Mouse (Mus musculus) myocyte (in vitro differentiated cells): Measurements from ENCODE around the gene Chd3. TPM values are rescaled to one million over a fixed set of nuclear protein-coding genes. Genes with fewer than 3 reads are reported as not detected.

Experiments used
- H3K27me3 ChIP-seq: one replicate; pipeline ENCODE4 v1.6.1; 2011; ENCODE audit not compliant: control insufficient read depth, insufficient read depth, insufficient read length
- H3K36me3 ChIP-seq: one replicate; pipeline ENCODE4 v1.6.1; 2011; ENCODE audit not compliant: control insufficient read depth, insufficient read depth
- H3K4me2 ChIP-seq: one replicate; pipeline ENCODE4 v1.6.1; 2011; ENCODE audit warnings: low read depth, control low read depth
- H3K4me3 ChIP-seq: one replicate; pipeline ENCODE4 v1.5.1; 2011; ENCODE audit warnings: mild to moderate bottlenecking, control low read depth, moderate library complexity
- H3K79me2 ChIP-seq: one replicate; pipeline ENCODE4 v1.6.1; 2011; ENCODE audit not compliant: control insufficient read depth, insufficient read depth
- H3ac ChIP-seq: one replicate; pipeline ENCODE4 v1.6.1; 2011; ENCODE audit not compliant: control insufficient read depth, insufficient read length
- CEBPB ChIP-seq: IDR thresholded peaks from 2 replicates; pipeline ENCODE4 v1.6.1; 2011; ENCODE audit warnings: mild to moderate bottlenecking, moderate library complexity; ENCODE audit not compliant: poor library complexity, insufficient read depth, severe bottlenecking
- E2F4 ChIP-seq: IDR thresholded peaks from one replicate; pipeline ENCODE4 v1.6.1; 2011; ENCODE audit warnings: mild to moderate bottlenecking, control low read depth, moderate library complexity; ENCODE audit not compliant: insufficient read depth
- MAX ChIP-seq: IDR thresholded peaks from one replicate; pipeline ENCODE4 v1.6.1; 2011; ENCODE audit warnings: low read depth, mild to moderate bottlenecking, control low read depth
- MYOD1 ChIP-seq, 3 experiments: IDR thresholded peaks; one replicate each; pipeline ENCODE4 v1.6.1; 2011; ENCODE audit warnings: control low read depth in 2 of 3, low read depth in 2 of 3, mild to moderate bottlenecking in 2 of 3, moderate library complexity in 1 of 3; ENCODE audit not compliant: insufficient read length in 2 of 3, control insufficient read depth in 1 of 3
- MYOG ChIP-seq, 3 experiments: IDR thresholded peaks; one replicate each; pipeline ENCODE4 v1.6.1; 2011; ENCODE audit warnings: control low read depth in 2 of 3, low read depth in 2 of 3, mild to moderate bottlenecking in 2 of 3; ENCODE audit not compliant: insufficient read length in 2 of 3, control insufficient read depth in 1 of 3, insufficient read depth in 1 of 3
- POLR2A ChIP-seq: IDR thresholded peaks from one replicate; pipeline ENCODE4 v1.6.1; 2011; ENCODE audit warnings: low read depth, mild to moderate bottlenecking, control low read depth, moderate library complexity; ENCODE audit not compliant: insufficient read length
- POLR2AphosphoS2 ChIP-seq: IDR thresholded peaks from one replicate; pipeline ENCODE4 v1.6.1; 2011; ENCODE audit warnings: low read depth, control low read depth; ENCODE audit not compliant: insufficient read length
- REST ChIP-seq: IDR thresholded peaks from one replicate; pipeline ENCODE4 v1.6.1; 2011; ENCODE audit warnings: mild to moderate bottlenecking, control low read depth, moderate library complexity; ENCODE audit not compliant: insufficient read depth, insufficient read length
- SRF ChIP-seq: IDR thresholded peaks from one replicate; pipeline ENCODE4 v1.6.1; 2011; ENCODE audit warnings: low read depth; ENCODE audit not compliant: control insufficient read depth, insufficient read length
- TCF12 ChIP-seq: IDR thresholded peaks from one replicate; pipeline ENCODE4 v1.6.1; 2011; ENCODE audit warnings: mild to moderate bottlenecking, control low read depth; ENCODE audit not compliant: poor library complexity, insufficient read depth, severe bottlenecking
- TCF3 ChIP-seq: IDR thresholded peaks from one replicate; pipeline ENCODE4 v1.6.1; 2011; ENCODE audit warnings: low read depth, control low read depth; ENCODE audit not compliant: insufficient read length
- USF1 ChIP-seq: IDR thresholded peaks from one replicate; pipeline ENCODE4 v1.6.1; 2011; ENCODE audit warnings: low read depth, mild to moderate bottlenecking, control low read depth, moderate library complexity
- polyA plus RNA-seq: library from polyadenylated mRNA; unstranded; fragments of >200 nt; fragmentation: generic; extraction: Trizol; gene quantifications from one replicate; pipeline ENCODE4 v1.2.1, GENCODE M21; 2012; ENCODE audit warnings: missing spikeins

The Chd3 gene
- polyA plus RNA-seq, 1 experiment, result 148 TPM

- Histone ChIP-seq H3K27me3 (no peaks in the 10 kb centered on the region), H3K4me3 (no peak overlapping the region), H3K4me2 (no peak overlapping the region), H3K79me2 (no peaks in the 10 kb centered on the region), H3K36me3 (no peaks in the 10 kb centered on the region), H3ac (no peak overlapping the region)
- TF ChIP-seq TCF12 (no peak), POLR2A (no peak), REST (no peak), CEBPB (no peak), TCF3 (no peak), USF1 (no peak), POLR2AphosphoS2 (no peak), MAX (no peak), MYOG (IDR thresholded peaks at IDR 0.05; ENCODE audit: control insufficient read depth in 1 of 3, insufficient read depth in 1 of 3, insufficient read length in 2 of 3, low read depth in 2 of 3) (no peak), MYOD1 (IDR thresholded peaks at IDR 0.05; ENCODE audit: control insufficient read depth in 1 of 3, insufficient read length in 2 of 3, low read depth in 2 of 3) (no peak), SRF (no peak)
Measured at GRCm38 (mm10) chr11:69372780-69373170, 3.6 kb upstream of the Chd3 start.

GRCm38 (mm10) chr11:69372056-69372779 is 3.0 kb upstream of the Chd3 start:
- H3K36me3 ChIP-seq, result no peaks in the 10 kb centered on the region
- no peaks in the 10 kb centered on the region for H3K79me2 ChIP-seq
- H3K27me3 ChIP-seq, result no peaks in the 10 kb centered on the region
- H3ac ChIP-seq, result no peak overlapping the region
- H3K4me3 ChIP-seq, result no peak overlapping the region
- peak overlapping the region; percentile 0 for H3K4me2 ChIP-seq
- TF ChIP-seq MYOD1 (IDR thresholded peaks at IDR 0.05; ENCODE audit: control insufficient read depth in 1 of 3, insufficient read length in 2 of 3, low read depth in 2 of 3), result peak in 2 of 3 experiments; percentile 9 to 40
- no peak for TF ChIP-seq USF1

GRCm38 (mm10) chr11:69371601-69372000 is 2.4 kb upstream of the Chd3 start:
- Histone ChIP-seq H3K36me3 (no peaks in the 10 kb centered on the region), H3K4me3 (no peak overlapping the region), H3K27me3 (no peaks in the 10 kb centered on the region), H3ac (no peak overlapping the region), H3K4me2 (no peak overlapping the region), H3K79me2 (no peaks in the 10 kb centered on the region)
- no peak for TF ChIP-seq CEBPB
- no peak for TF ChIP-seq REST
- TF ChIP-seq E2F4, result no peak
- no peak for TF ChIP-seq TCF12
- TF ChIP-seq MYOD1 (IDR thresholded peaks at IDR 0.05; ENCODE audit: control insufficient read depth in 1 of 3, insufficient read length in 2 of 3, low read depth in 2 of 3), result peak in 2 of 3 experiments; percentile 11 to 54
- TF ChIP-seq SRF, result no peak
- no peak for TF ChIP-seq TCF3
- TF ChIP-seq POLR2AphosphoS2, result peak; percentile 52
- no peak for TF ChIP-seq MAX
- no peak for TF ChIP-seq POLR2A
- TF ChIP-seq USF1, result no peak
- peak in 1 of 3 experiments; percentile 2 for TF ChIP-seq MYOG (IDR thresholded peaks at IDR 0.05; ENCODE audit: control insufficient read depth in 1 of 3, insufficient read depth in 1 of 3, insufficient read length in 2 of 3, low read depth in 2 of 3)

- H3K27me3 ChIP-seq, result no peaks in the 10 kb centered on the region
- H3K4me2 ChIP-seq, result peak overlapping the region; percentile 53
- H3ac ChIP-seq, result no peak overlapping the region
- no peak overlapping the region for H3K4me3 ChIP-seq
- TF ChIP-seq USF1 (no peak), MYOG (IDR thresholded peaks at IDR 0.05; ENCODE audit: control insufficient read depth in 1 of 3, insufficient read depth in 1 of 3, insufficient read length in 2 of 3, low read depth in 2 of 3) (no peak), TCF3 (no peak), MAX (no peak), REST (no peak), MYOD1 (IDR thresholded peaks at IDR 0.05; ENCODE audit: control insufficient read depth in 1 of 3, insufficient read length in 2 of 3, low read depth in 2 of 3) (no peak), SRF (no peak), POLR2A (no peak), POLR2AphosphoS2 (no peak), TCF12 (no peak), E2F4 (no peak), CEBPB (no peak)
- H3K36me3 ChIP-seq, result no peaks in the 10 kb centered on the region
- no peaks in the 10 kb centered on the region for H3K79me2 ChIP-seq
Measured at GRCm38 (mm10) chr11:69370817-69371215, 1.6 kb upstream of the Chd3 start.

DNA sequence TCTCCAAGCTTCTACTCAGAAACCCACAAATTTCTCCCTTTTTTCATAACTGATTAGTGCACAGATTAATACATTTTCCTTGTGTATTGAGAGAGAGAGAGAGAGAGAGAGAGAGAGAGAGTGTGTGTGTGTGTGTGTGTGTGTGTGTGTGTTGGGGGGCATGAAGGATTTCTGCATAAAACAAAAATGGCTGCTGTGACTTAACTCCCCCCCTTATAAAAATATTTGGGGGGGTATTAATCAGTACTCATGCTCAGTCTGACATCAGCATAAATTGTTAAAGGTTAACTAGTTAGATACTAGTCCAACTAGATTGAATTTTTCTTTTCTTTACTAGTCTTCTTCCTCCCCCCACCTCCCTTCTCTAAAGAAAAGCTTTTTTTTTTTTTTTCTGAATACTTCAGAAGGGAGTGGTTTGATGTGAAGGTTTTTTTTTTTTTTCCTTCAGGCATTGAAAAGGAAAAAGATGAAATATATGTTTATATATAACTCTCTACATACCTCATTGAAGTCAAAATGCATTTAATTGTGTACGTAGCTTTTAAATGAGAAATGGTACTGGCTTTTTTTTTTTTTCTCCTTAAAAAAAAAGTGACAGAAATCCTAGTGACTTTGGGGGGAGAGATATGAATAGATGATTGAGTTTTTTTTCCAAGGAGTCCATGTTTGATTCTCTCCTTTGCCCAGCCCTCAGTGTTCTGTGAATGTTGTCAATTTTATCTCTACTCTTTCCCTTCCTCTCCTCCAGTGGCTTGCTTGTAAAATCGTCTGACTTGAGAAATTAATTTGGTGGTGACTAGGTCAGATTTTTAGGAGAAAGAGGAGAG is 997 bp upstream of the Chd3 start:
- H3ac ChIP-seq, result no peak overlapping the region
- H3K4me3 ChIP-seq, result peak overlapping the region; percentile 56
- peaks cover 5% of the 10 kb centered on the region for H3K79me2 ChIP-seq
- peak overlapping the region; percentile 82 for H3K4me2 ChIP-seq
- TF ChIP-seq USF1, result no peak
- no peak for TF ChIP-seq TCF12
- no peaks in the 10 kb centered on the region for H3K27me3 ChIP-seq
- H3K36me3 ChIP-seq, result no peaks in the 10 kb centered on the region
